Mouse (Mus musculus): Measurements from ENCODE around the gene Prkag2. TPM values are rescaled to one million over a fixed set of nuclear protein-coding genes. Genes with fewer than 3 reads are reported as not detected.
A peak's percentile ranks its signal among the peaks of the same experiment; 100 is the strongest.
"Not testable (repeated sequence)": the region's sequence is repeated elsewhere in the genome, so short reads cannot be mapped to it uniquely, and the experiment has no call there.

Gene Prkag2
- polyA plus RNA-seq, 1 experiment from 2014 or later = 76.5 TPM

- Histone ChIP-seq H3K27ac (replicated peaks) (no peak overlapping the region), H3K9me3 (no peaks in the 10 kb centered on the region), H3K27me3 (peaks cover 2% of the 10 kb centered on the region; the same call in 1 of the 2 replicates), H3K4me2 (no peak overlapping the region), H3K4me1 (replicated peaks) (peaks cover 20% of the 10 kb centered on the region), H3K4me3 (no peak overlapping the region), H3K9ac (no peak overlapping the region), H3K36me3 (no peaks in the 10 kb centered on the region)
- WGBS = 55% methylated on average over 7 of the region's 7 CpGs
- no peak for ATAC-seq (ENCODE audit: low read depth)
These were observed 16.6 kb downstream of the Prkag2 start for GRCm38 (mm10) chr5:25083816-25084215.

- Histone ChIP-seq H3K4me3 (no peak overlapping the region), H3K4me2 (no peak overlapping the region), H3K4me1 (replicated peaks) (peaks cover 31% of the 10 kb centered on the region), H3K9me3 (no peaks in the 10 kb centered on the region), H3K27ac (replicated peaks) (no peak overlapping the region), H3K9ac (no peak overlapping the region), H3K27me3 (peaks cover 2% of the 10 kb centered on the region; the same call in 1 of the 2 replicates), H3K36me3 (no peaks in the 10 kb centered on the region)
- WGBS = 54% methylated on average over 2 of the region's 2 CpGs
- ATAC-seq (ENCODE audit: low read depth) = no peak
These were observed 17.9 kb downstream of the Prkag2 start for GRCm38 (mm10) chr5:25082542-25082941.

- H3K36me3 ChIP-seq = no peaks in the 10 kb centered on the region
- peaks cover 25% of the 10 kb centered on the region for H3K4me1 ChIP-seq (replicated peaks)
- H3K4me2 ChIP-seq = no peak overlapping the region
- no peak overlapping the region for H3K9ac ChIP-seq
- no peaks in the 10 kb centered on the region for H3K9me3 ChIP-seq
- H3K27ac ChIP-seq (replicated peaks) = no peak overlapping the region
- ATAC-seq (ENCODE audit: low read depth) = no peak
- peaks cover 2% of the 10 kb centered on the region; the same call in 1 of the 2 replicates for H3K27me3 ChIP-seq
- no peak overlapping the region for H3K4me3 ChIP-seq
- WGBS = 84% methylated on average over 16 of the region's 16 CpGs
These were observed 18.9 kb downstream of the Prkag2 start for GRCm38 (mm10) chr5:25081545-25081944.

- Histone ChIP-seq H3K9ac (no peak overlapping the region), H3K4me3 (no peak overlapping the region), H3K4me1 (replicated peaks) (peaks cover 19% of the 10 kb centered on the region), H3K27me3 (peaks cover 2% of the 10 kb centered on the region; the same call in 1 of the 2 replicates), H3K4me2 (no peak overlapping the region), H3K9me3 (no peaks in the 10 kb centered on the region), H3K36me3 (no peaks in the 10 kb centered on the region), H3K27ac (replicated peaks) (no peak overlapping the region)
- 75% methylated on average over 3 of the region's 3 CpGs for WGBS
- no peak for ATAC-seq (ENCODE audit: low read depth)
These were observed 19.4 kb downstream of the Prkag2 start for GRCm38 (mm10) chr5:25080994-25081393.

- Histone ChIP-seq H3K27me3 (peaks cover 2% of the 10 kb centered on the region; the same call in 1 of the 2 replicates), H3K4me2 (no peak overlapping the region), H3K4me1 (replicated peaks) (peaks cover 17% of the 10 kb centered on the region), H3K27ac (replicated peaks) (no peak overlapping the region), H3K9me3 (no peaks in the 10 kb centered on the region), H3K4me3 (no peak overlapping the region), H3K9ac (no peak overlapping the region), H3K36me3 (no peaks in the 10 kb centered on the region)
- no peak for ATAC-seq (ENCODE audit: low read depth)
- WGBS = 94% methylated on average over 9 of the region's 9 CpGs
These were observed 19.9 kb downstream of the Prkag2 start for GRCm38 (mm10) chr5:25080438-25080945.

GRCm38 (mm10) chr5:25079766-25080265, 20.6 kb downstream of the Prkag2 start:
- 96% methylated on average over 9 of the region's 9 CpGs for WGBS
- ATAC-seq (ENCODE audit: low read depth) = no peak
- H3K4me2 ChIP-seq = no peak overlapping the region

GRCm38 (mm10) chr5:25077873-25078651, 22.4 kb downstream of the Prkag2 start:
- H3K4me1 ChIP-seq (replicated peaks) = peaks cover 17% of the 10 kb centered on the region
- H3K27me3 ChIP-seq = peaks cover 2% of the 10 kb centered on the region; the same call in 1 of the 2 replicates
- no peak overlapping the region for H3K4me2 ChIP-seq
- H3K4me3 ChIP-seq = no peak overlapping the region
- ATAC-seq (ENCODE audit: low read depth) = peak; percentile 85
- H3K36me3 ChIP-seq = no peaks in the 10 kb centered on the region
- H3K9me3 ChIP-seq = no peaks in the 10 kb centered on the region
- H3K9ac ChIP-seq = no peak overlapping the region
- peak overlapping the region; percentile 62 for H3K27ac ChIP-seq (replicated peaks)
- 38% methylated on average over 8 of the region's 8 CpGs for WGBS

More at GRCm38 (mm10) chr5:25079766-25080265, 20.6 kb downstream of the Prkag2 start:
- no peaks in the 10 kb centered on the region for H3K9me3 ChIP-seq
- peaks cover 2% of the 10 kb centered on the region; the same call in 1 of the 2 replicates for H3K27me3 ChIP-seq
- H3K9ac ChIP-seq = no peak overlapping the region
- H3K36me3 ChIP-seq = no peaks in the 10 kb centered on the region
- peaks cover 17% of the 10 kb centered on the region for H3K4me1 ChIP-seq (replicated peaks)
- H3K27ac ChIP-seq (replicated peaks) = no peak overlapping the region
- H3K4me3 ChIP-seq = no peak overlapping the region

- H3K4me3 ChIP-seq; H3K4me2 ChIP-seq; H3K27ac ChIP-seq (replicated peaks); H3K9me3 ChIP-seq; H3K9ac ChIP-seq; H3K36me3 ChIP-seq; ATAC-seq (ENCODE audit: low read depth); H3K27me3 ChIP-seq: not testable (repeated sequence)
- WGBS = 94% methylated on average over 13 of the region's 13 CpGs
- peaks cover 17% of the 10 kb centered on the region for H3K4me1 ChIP-seq (replicated peaks)
These were observed 23.2 kb downstream of the Prkag2 start for GRCm38 (mm10) chr5:25077258-25077657.

GRCm38 (mm10) chr5:25075623-25076022, 24.8 kb downstream of the Prkag2 start:
- H3K27me3 ChIP-seq = peaks cover under 1% of the 10 kb centered on the region; the same call in 1 of the 2 replicates
- 88% methylated on average over 4 of the region's 4 CpGs for WGBS
- ATAC-seq (ENCODE audit: low read depth) = no peak
- no peaks in the 10 kb centered on the region for H3K9me3 ChIP-seq
- no peak overlapping the region for H3K4me2 ChIP-seq
- H3K27ac ChIP-seq (replicated peaks) = no peak overlapping the region
- no peak overlapping the region for H3K4me3 ChIP-seq
- no peaks in the 10 kb centered on the region for H3K36me3 ChIP-seq
- peaks cover 17% of the 10 kb centered on the region for H3K4me1 ChIP-seq (replicated peaks)
- H3K9ac ChIP-seq = no peak overlapping the region

GRCm38 (mm10) chr5:25069815-25070214, 30.6 kb downstream of the Prkag2 start:
- no peak overlapping the region for H3K4me3 ChIP-seq
- no peak overlapping the region for H3K9ac ChIP-seq
- H3K4me2 ChIP-seq = no peak overlapping the region
- no peaks in the 10 kb centered on the region for H3K4me1 ChIP-seq (replicated peaks)
- H3K9me3 ChIP-seq = no peaks in the 10 kb centered on the region
- 78% methylated on average over 5 of the region's 5 CpGs for WGBS
- H3K36me3 ChIP-seq = no peaks in the 10 kb centered on the region
- H3K27ac ChIP-seq (replicated peaks) = no peak overlapping the region
- ATAC-seq (ENCODE audit: low read depth) = no peak
- no peaks in the 10 kb centered on the region for H3K27me3 ChIP-seq

GRCm38 (mm10) chr5:25067122-25067521, 33.3 kb downstream of the Prkag2 start:
- no peak overlapping the region for H3K27ac ChIP-seq (replicated peaks)
- H3K4me2 ChIP-seq = no peak overlapping the region
- H3K27me3 ChIP-seq = no peaks in the 10 kb centered on the region
- no peak for ATAC-seq (ENCODE audit: low read depth)
- WGBS = 62% methylated on average over 6 of the region's 6 CpGs
- no peaks in the 10 kb centered on the region for H3K36me3 ChIP-seq
- no peaks in the 10 kb centered on the region for H3K9me3 ChIP-seq
- no peak overlapping the region for H3K4me3 ChIP-seq
- H3K4me1 ChIP-seq (replicated peaks) = peaks cover 12% of the 10 kb centered on the region
- no peak overlapping the region for H3K9ac ChIP-seq

Data from neural tube, embryonic 13.5 days (tissue).